Mouse (Mus musculus) kidney, adult 2 months (tissue): Measurements from ENCODE around the gene Ikzf1.

ENCODE experiments used
- CTCF ChIP-seq: fragments of 200-500 bp; conservative IDR thresholded peaks from 2 replicates; pipeline ENCODE4 v1.5.1; 2011; ENCODE audit warnings: low read depth, mild to moderate bottlenecking, control low read depth, low read length, moderate library complexity, mixed read lengths; ENCODE audit not compliant: insufficient read depth, insufficient read length
- POLR2A ChIP-seq: fragments of 200-500 bp; IDR thresholded peaks from one replicate; pipeline ENCODE4 v1.6.1; 2011; ENCODE audit warnings: low read depth, low read length, control low read depth

DNA sequence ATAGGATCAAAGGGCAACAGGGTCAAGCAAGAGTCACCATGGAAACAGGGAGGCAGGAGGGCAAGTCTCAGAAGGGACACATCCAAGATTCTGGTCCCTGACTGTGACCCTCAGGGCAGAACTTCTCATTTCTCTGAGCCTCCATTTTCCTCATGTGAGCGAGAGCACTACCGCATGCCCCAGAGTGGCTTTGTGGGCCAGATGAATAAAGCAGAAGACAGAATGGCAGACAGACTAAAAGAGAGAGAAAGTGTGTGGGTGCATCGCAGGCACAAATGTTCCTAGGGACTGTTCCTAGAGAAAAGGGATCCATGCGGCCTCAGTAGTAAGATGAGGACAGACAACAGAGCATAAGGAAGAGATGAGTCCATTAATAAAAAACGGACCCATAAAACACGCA lies 24.5 kb downstream of the Ikzf1 start:
- TF ChIP-seq CTCF = no peak
- no peak for TF ChIP-seq POLR2A
